Mouse (Mus musculus) heart, postnatal 36 days (tissue): ENCODE results near the gene Alg3. TPM values are rescaled to one million over a fixed set of nuclear protein-coding genes. Genes with fewer than 3 reads are reported as not detected.

Source experiments
- DNase-seq, 2 experiments: peaks; one replicate each; pipeline ENCODE4 v3.0.0; 2021 to 2022
- intact Hi-C: fragments of 180-260 bp; cut with DNase I; formaldehyde crosslinking; loops from one replicate; pipeline ENCODE4 v1.15.1; 2025
- total RNA-seq, 2 experiments: library from RNA; stranded (reverse); gene quantifications; 2 replicates each; pipeline ENCODE4 v1.2.3; 2021

The Alg3 gene
- 1 to 10 TPM; 8.7 to 8.8 TPM for total RNA-seq

GRCm38 (mm10) chr16:20611357-20612227, at the start of gene Alg3, which contains the start of the genes Eef1akmt4 and Gm49333:
TSS of gene Alg3 (minus strand) at chr16:20611735.
TSS of gene Eef1akmt4 (plus strand) at chr16:20611593.
TSS of gene Gm49333 (plus strand) at chr16:20611610.
- DNase-seq = peak; percentile 82 to 86
- intact Hi-C loops = loop anchor here (2.0 to 5.0 kb wide), 5 partner anchors 29 to 114 kb away; partner anchors contain the start of genes Abcf3, Dvl3, Eif2b5 and Psmd2

- intact Hi-C loops = no loop called here
- DNase-seq = no peak
These were observed 46.1 kb upstream of the Alg3 start for GRCm38 (mm10) chr16:20657661-20658060.

- DNase-seq = no peak
- intact Hi-C loops = loop anchor here (2.0 to 5.0 kb wide), 3 partner anchors 19 to 226 kb away; partner anchors contain the start of genes Abcc5 and Ap2m1
These were observed 41.8 kb upstream of the Alg3 start for GRCm38 (mm10) chr16:20653315-20653714.

GRCm38 (mm10) chr16:20651947-20652310, 40.4 kb upstream of the Alg3 start:
- DNase-seq = no peak
- intact Hi-C loops = loop anchor here (1.0 to 5.0 kb wide), 5 partner anchors 21 to 225 kb away; partner anchors contain the start of genes Abcc5, Alg3, Ap2m1 and Eef1akmt4

- DNase-seq = peak; percentile 98 to 99
- intact Hi-C loops = loop anchor here (1.0 to 5.0 kb wide), 4 partner anchors 41 to 224 kb away; partner anchors contain the start of genes Abcc5, Alg3, Ap2m1 and Eef1akmt4
These were observed 39.8 kb upstream of the Alg3 start, which contains the start of gene Psmd2 for GRCm38 (mm10) chr16:20651076-20651946. TSS of gene Psmd2 (plus strand) at chr16:20651652.

- DNase-seq = no peak
- intact Hi-C loops = no loop called here
These were observed 32.4 kb upstream of the Alg3 start for GRCm38 (mm10) chr16:20643911-20644310.

GRCm38 (mm10) chr16:20642161-20642560, 30.6 kb upstream of the Alg3 start:
- peak; percentile 73 to 79 for DNase-seq
- intact Hi-C loops = loop anchor here (1.0 kb wide), 1 partner anchor 146 kb away; no protein-coding TSS in a partner anchor

GRCm38 (mm10) chr16:20638367-20638766, 26.8 kb upstream of the Alg3 start:
- intact Hi-C loops = no loop called here

GRCm38 (mm10) chr16:20637410-20637809, 25.9 kb upstream of the Alg3 start:
- intact Hi-C loops = no loop called here
- no peak for DNase-seq

More at GRCm38 (mm10) chr16:20638367-20638766, 26.8 kb upstream of the Alg3 start:
- DNase-seq = no peak

- intact Hi-C loops = no loop called here
These were observed 18.4 kb upstream of the Alg3 start, which contains the start of gene Ece2 for GRCm38 (mm10) chr16:20629731-20630634. TSS of gene Ece2 (plus strand) at chr16:20629828.

GRCm38 (mm10) chr16:20628871-20629391, 17.4 kb upstream of the Alg3 start:
- no peak for DNase-seq
- intact Hi-C loops = no loop called here

More at GRCm38 (mm10) chr16:20629731-20630634, 18.4 kb upstream of the Alg3 start, which contains the start of gene Ece2:
- peak in 1 of 2 experiments; percentile 22 for DNase-seq

GRCm38 (mm10) chr16:20623211-20623610, 11.7 kb upstream of the Alg3 start:
- intact Hi-C loops = no loop called here
- no peak for DNase-seq

- intact Hi-C loops = no loop called here
- DNase-seq = peak; percentile 47 to 64
These were observed 10.6 kb upstream of the Alg3 start for GRCm38 (mm10) chr16:20621991-20622685.

GRCm38 (mm10) chr16:20621191-20621990, 9.9 kb upstream of the Alg3 start, which contains the start of gene Camk2n2:
TSS of gene Camk2n2 (minus strand) at chr16:20621287.
- intact Hi-C loops = no loop called here
- peak; percentile 72 to 73 for DNase-seq

- intact Hi-C loops = no loop called here
- no peak for DNase-seq
These were observed 9.2 kb upstream of the Alg3 start for GRCm38 (mm10) chr16:20620751-20621190.

- intact Hi-C loops = no loop called here
- DNase-seq = no peak
These were observed 8.8 kb upstream of the Alg3 start for GRCm38 (mm10) chr16:20620399-20620735.

- peak; percentile 22 to 41 for DNase-seq
- intact Hi-C loops = no loop called here
These were observed 8.2 kb upstream of the Alg3 start for GRCm38 (mm10) chr16:20619541-20620398.
